Mouse (Mus musculus): ENCODE measurements around the gene Krtap3-1. TPM values are rescaled to one million over a fixed set of nuclear protein-coding genes. Genes with fewer than 3 reads are reported as not detected.

Gene Krtap3-1
- polyA plus RNA-seq, 1 experiment from 2014 or later, result not detected

DNA sequence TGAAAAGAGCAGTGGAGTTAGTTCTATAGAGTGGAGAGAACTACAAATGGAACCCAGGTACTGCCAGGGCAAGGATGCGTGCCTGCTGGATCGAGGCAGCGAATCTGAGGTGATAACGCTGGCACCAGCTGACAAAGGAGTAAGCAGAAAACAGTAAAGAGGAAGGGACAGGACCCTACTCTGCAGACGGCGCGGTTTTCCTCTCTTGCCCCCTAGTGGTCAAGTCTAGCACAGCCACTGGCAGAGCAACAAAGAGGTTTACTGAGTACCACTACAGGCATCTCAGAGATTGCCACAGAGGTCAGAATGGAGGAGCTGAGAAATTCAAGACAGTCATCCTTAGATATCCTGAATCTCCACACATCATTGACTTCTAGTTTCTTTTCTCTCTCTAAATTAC lies 7.7 kb upstream of the Krtap3-1 start:
- H3K9me3 ChIP-seq, result no peaks in the 10 kb centered on the region
- WGBS, result 2% methylated on average over 7 of the region's 7 CpGs

GRCm38 (mm10) chr11:99573164-99573563 lies 6.7 kb upstream of the Krtap3-1 start:
- ATAC-seq (ENCODE audit: insufficient read depth, low FRiP score, low read depth), result no peak
- H3K4me1 ChIP-seq, result no peaks in the 10 kb centered on the region
- no peak overlapping the region for H3K4me2 ChIP-seq
- H3K27ac ChIP-seq, result no peak overlapping the region
- no peaks in the 10 kb centered on the region for H3K9me3 ChIP-seq
- H3K27me3 ChIP-seq (replicated peaks), result no peaks in the 10 kb centered on the region
- WGBS, result 66% methylated on average over 4 of the region's 4 CpGs
- H3K36me3 ChIP-seq, result no peaks in the 10 kb centered on the region
- H3K4me3 ChIP-seq (replicated peaks), result no peak overlapping the region
- no peak overlapping the region for H3K9ac ChIP-seq

More for the DNA sequence above, 7.7 kb upstream of the Krtap3-1 start:
- Histone ChIP-seq H3K4me1 (no peaks in the 10 kb centered on the region), H3K4me2 (peak overlapping the region; percentile 45; the same call in 1 of the 2 replicates), H3K27ac (no peak overlapping the region), H3K4me3 (replicated peaks) (no peak overlapping the region), H3K27me3 (replicated peaks) (no peaks in the 10 kb centered on the region), H3K9ac (no peak overlapping the region), H3K36me3 (no peaks in the 10 kb centered on the region)
- no peak for ATAC-seq (ENCODE audit: insufficient read depth, low FRiP score, low read depth)

GRCm38 (mm10) chr11:99562580-99562979 lies 3.9 kb downstream of the Krtap3-1 start:
- H3K36me3 ChIP-seq, result no peaks in the 10 kb centered on the region
- no peaks in the 10 kb centered on the region for H3K27me3 ChIP-seq (replicated peaks)
- ATAC-seq (ENCODE audit: insufficient read depth, low FRiP score, low read depth), result no peak
- H3K4me2 ChIP-seq, result no peak overlapping the region
- WGBS, result 78% methylated on average over 6 of the region's 6 CpGs
- no peaks in the 10 kb centered on the region for H3K9me3 ChIP-seq
- H3K4me1 ChIP-seq, result no peaks in the 10 kb centered on the region
- H3K9ac ChIP-seq, result no peak overlapping the region
- H3K27ac ChIP-seq, result no peak overlapping the region
- H3K4me3 ChIP-seq (replicated peaks), result no peak overlapping the region

- Histone ChIP-seq H3K27ac (no peak within 1 kb of the TSS), H3K9ac (no peak within 1 kb of the TSS), H3K36me3 (no peaks in the 10 kb centered on the region), H3K27me3 (replicated peaks) (no peaks in the 10 kb centered on the region), H3K4me1 (no peaks in the 10 kb centered on the region), H3K9me3 (no peaks in the 10 kb centered on the region), H3K4me2 (no peak within 1 kb of the TSS), H3K4me3 (replicated peaks) (no peak within 1 kb of the TSS)
- WGBS, result 83% methylated on average over 9 of the region's 9 CpGs
- ATAC-seq (ENCODE audit: insufficient read depth, low FRiP score, low read depth), result no peak
Measured at GRCm38 (mm10) chr11:99559366-99559765, 7.1 kb downstream of the Krtap3-1 start, which contains the start of gene Gm11939. Gene Gm11939, minus strand, starts transcription at chr11:99559466.

GRCm38 (mm10) chr11:99557976-99558745 lies 8.3 kb downstream of the Krtap3-1 start:
- no peak for ATAC-seq (ENCODE audit: insufficient read depth, low FRiP score, low read depth)
- Histone ChIP-seq H3K27me3 (replicated peaks) (no peaks in the 10 kb centered on the region), H3K9ac (no peak overlapping the region), H3K4me2 (no peak overlapping the region), H3K4me1 (no peaks in the 10 kb centered on the region), H3K27ac (no peak overlapping the region), H3K9me3 (no peaks in the 10 kb centered on the region), H3K36me3 (no peaks in the 10 kb centered on the region), H3K4me3 (replicated peaks) (no peak overlapping the region)
- WGBS, result 57% methylated on average over 3 of the region's 3 CpGs

DNA sequence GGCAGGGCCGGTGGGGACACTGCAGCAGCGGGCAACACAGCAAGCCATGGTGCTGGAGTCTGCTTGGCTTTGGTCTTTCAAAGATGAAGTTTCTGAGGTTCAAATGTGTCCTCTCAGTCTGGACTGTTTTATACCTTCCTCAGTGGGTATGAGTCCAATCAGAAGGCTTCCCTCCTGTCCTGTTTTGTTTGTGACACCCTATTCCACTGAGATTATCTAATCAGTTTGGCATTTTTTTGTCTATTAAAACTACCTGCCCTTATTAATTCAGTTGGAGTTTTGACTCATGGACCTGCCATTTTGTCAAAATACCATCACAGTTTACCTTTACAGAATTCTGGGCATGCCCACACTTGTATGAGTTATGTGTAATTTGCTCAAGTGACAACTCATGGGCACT lies 9.7 kb downstream of the Krtap3-1 start, which contains the start of gene Krtap3-2:
Krtap3-2 (minus strand) TSS at position 101 of the 400 bp plus-strand sequence.
- 84% methylated on average over 2 of the region's 2 CpGs for WGBS
- no peak for ATAC-seq (ENCODE audit: insufficient read depth, low FRiP score, low read depth)
- no peak within 1 kb of the TSS for H3K27ac ChIP-seq

DNA sequence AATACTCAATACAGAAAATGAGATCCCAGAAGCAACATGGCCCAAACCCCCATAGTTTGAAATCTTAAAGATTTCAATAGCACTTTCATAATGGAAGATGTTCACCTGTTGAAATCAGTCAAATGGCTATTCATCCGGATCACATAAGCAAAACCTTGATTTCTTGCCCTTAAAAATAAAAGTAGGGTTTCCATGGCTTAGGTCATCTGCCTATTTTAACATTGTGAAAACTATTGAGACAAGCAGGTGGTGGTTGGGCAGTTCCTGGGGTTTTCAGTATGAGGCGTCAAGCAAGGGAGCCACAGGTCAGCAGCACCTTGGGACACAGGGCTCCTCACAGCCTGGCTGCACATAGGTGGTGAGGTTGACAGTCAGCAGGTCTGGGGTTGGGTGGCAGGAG lies 10.2 kb downstream of the Krtap3-1 start:
- ATAC-seq (ENCODE audit: insufficient read depth, low FRiP score, low read depth), result no peak
- Histone ChIP-seq H3K9ac (no peak overlapping the region), H3K27me3 (replicated peaks) (no peaks in the 10 kb centered on the region), H3K9me3 (no peaks in the 10 kb centered on the region), H3K27ac (no peak overlapping the region), H3K4me1 (no peaks in the 10 kb centered on the region), H3K36me3 (no peaks in the 10 kb centered on the region), H3K4me3 (replicated peaks) (no peak overlapping the region), H3K4me2 (no peak overlapping the region)
- 89% methylated on average over 2 of the region's 2 CpGs for WGBS

More for the DNA sequence above, 9.7 kb downstream of the Krtap3-1 start, which contains the start of gene Krtap3-2:
- no peaks in the 10 kb centered on the region for H3K9me3 ChIP-seq
- H3K27me3 ChIP-seq (replicated peaks), result no peaks in the 10 kb centered on the region
- H3K9ac ChIP-seq, result no peak within 1 kb of the TSS
- H3K4me2 ChIP-seq, result no peak within 1 kb of the TSS
- H3K4me3 ChIP-seq (replicated peaks), result no peak within 1 kb of the TSS
- H3K36me3 ChIP-seq, result no peaks in the 10 kb centered on the region
- no peaks in the 10 kb centered on the region for H3K4me1 ChIP-seq

DNA sequence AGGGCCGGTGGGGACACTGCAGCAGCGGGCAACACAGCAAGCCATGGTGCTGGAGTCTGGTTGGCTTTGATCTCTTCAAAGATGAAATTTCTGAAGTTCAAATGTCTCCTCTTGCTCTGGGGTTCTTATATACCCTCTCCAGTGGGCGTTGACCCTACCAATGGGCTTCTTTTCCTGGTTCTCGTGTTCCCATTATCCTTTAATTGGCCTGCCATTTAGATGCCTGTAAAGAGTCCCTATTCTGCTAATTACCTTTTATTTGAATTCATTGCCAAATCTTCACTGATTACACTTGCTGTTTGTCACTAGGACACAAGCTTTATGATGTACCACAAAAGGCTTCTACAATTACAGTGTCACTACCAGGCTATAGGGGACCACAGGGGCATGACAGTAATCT lies 15.7 kb downstream of the Krtap3-1 start, which contains the start of gene Krtap3-3:
Krtap3-3 (minus strand) TSS at position 101 of the 400 bp plus-strand sequence.
- WGBS, result 65% methylated on average over 4 of the region's 4 CpGs
- no peak for ATAC-seq (ENCODE audit: insufficient read depth, low FRiP score, low read depth)
- H3K9ac ChIP-seq, result no peak within 1 kb of the TSS
- H3K27ac ChIP-seq, result no peak within 1 kb of the TSS
- H3K36me3 ChIP-seq, result no peaks in the 10 kb centered on the region
- H3K27me3 ChIP-seq (replicated peaks), result no peaks in the 10 kb centered on the region
- H3K4me1 ChIP-seq, result no peaks in the 10 kb centered on the region
- no peaks in the 10 kb centered on the region for H3K9me3 ChIP-seq
- H3K4me3 ChIP-seq (replicated peaks), result no peak within 1 kb of the TSS
- H3K4me2 ChIP-seq, result no peak within 1 kb of the TSS

- H3K27me3 ChIP-seq (replicated peaks), result no peaks in the 10 kb centered on the region
- no peak overlapping the region for H3K4me3 ChIP-seq (replicated peaks)
- H3K36me3 ChIP-seq, result no peaks in the 10 kb centered on the region
- H3K27ac ChIP-seq, result no peak overlapping the region
- H3K9ac ChIP-seq, result no peak overlapping the region
- H3K4me2 ChIP-seq, result no peak overlapping the region
- no peaks in the 10 kb centered on the region for H3K4me1 ChIP-seq
- no peaks in the 10 kb centered on the region for H3K9me3 ChIP-seq
- ATAC-seq (ENCODE audit: insufficient read depth, low FRiP score, low read depth), result no peak
Measured at GRCm38 (mm10) chr11:99547892-99548291, 18.5 kb downstream of the Krtap3-1 start.

DNA sequence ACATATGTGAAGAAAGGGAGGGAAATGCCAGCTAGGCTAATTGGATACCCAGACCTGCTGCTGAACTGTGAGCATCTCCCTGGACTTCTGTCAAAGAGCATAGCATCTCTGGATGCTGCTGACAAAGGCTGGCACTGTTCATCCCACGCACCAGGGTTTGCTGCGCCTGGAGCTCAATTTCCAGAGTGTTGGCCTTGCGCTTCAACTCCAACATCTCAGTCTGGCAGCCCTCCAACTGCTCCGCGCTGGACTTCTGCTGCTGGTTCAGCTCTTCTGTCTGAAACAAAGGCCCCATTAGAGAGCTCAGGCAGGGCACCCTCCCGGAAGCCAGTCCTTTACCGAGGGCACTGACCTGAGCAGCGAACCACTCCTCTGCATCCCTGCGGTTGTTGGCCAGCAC lies 26.7 kb downstream of the Krtap3-1 start:
- WGBS, result 64% methylated on average over 9 of the region's 9 CpGs
- no peaks in the 10 kb centered on the region for H3K9me3 ChIP-seq
- H3K9ac ChIP-seq, result no peak overlapping the region
- no peak overlapping the region for H3K4me3 ChIP-seq (replicated peaks)
- ATAC-seq (ENCODE audit: insufficient read depth, low FRiP score, low read depth), result no peak
- no peaks in the 10 kb centered on the region for H3K27me3 ChIP-seq (replicated peaks)
- H3K27ac ChIP-seq, result no peak overlapping the region
- H3K4me2 ChIP-seq, result no peak overlapping the region
- no peaks in the 10 kb centered on the region for H3K4me1 ChIP-seq
- H3K36me3 ChIP-seq, result no peaks in the 10 kb centered on the region

- 67% methylated on average over 13 of the region's 13 CpGs for WGBS
- H3K27ac ChIP-seq, result no peak within 1 kb of the TSS
Measured at GRCm38 (mm10) chr11:99521288-99521860, 45.1 kb downstream of the Krtap3-1 start, which contains the start of gene Krt39. Gene Krt39, minus strand, starts transcription at chr11:99521338.

More at GRCm38 (mm10) chr11:99521288-99521860, 45.1 kb downstream of the Krtap3-1 start, which contains the start of gene Krt39:
- H3K4me3 ChIP-seq (replicated peaks), result no peak within 1 kb of the TSS
- no peaks in the 10 kb centered on the region for H3K27me3 ChIP-seq (replicated peaks)
- no peak for ATAC-seq (ENCODE audit: insufficient read depth, low FRiP score, low read depth)
- H3K9me3 ChIP-seq, result no peaks in the 10 kb centered on the region
- no peak within 1 kb of the TSS for H3K4me2 ChIP-seq
- no peak within 1 kb of the TSS for H3K9ac ChIP-seq
- no peaks in the 10 kb centered on the region for H3K36me3 ChIP-seq
- no peaks in the 10 kb centered on the region for H3K4me1 ChIP-seq

Measured in stomach, embryonic 15.5 days (tissue).